Mouse (Mus musculus): ENCODE measurements around the gene Slc8a3.

GRCm38 (mm10) chr12:81188996-81189395 lies 144.0 kb downstream of the Slc8a3 start:
- TF ChIP-seq POLR2A (IDR thresholded peaks at IDR 0.05; ENCODE audit: extremely low read depth, insufficient read depth, low read length) (no peak), CTCF (IDR thresholded peaks at IDR 0.05; ENCODE audit: extremely low read depth, insufficient read depth, low read length) (no peak)

All from cortical plate, adult 2 months (tissue).